31 mouse cellular contexts compared by ENCODE assay signal in genomic region chr14:47176226-47176625, GRCm38 (mm10).
"Had no signal": no experiment of that assay in that cellular context is flagged by ENCODE, and none has a peak within 500 bp of the region (broad histone marks: within the 10 kb centered on the region; RNA-seq: fewer than 3 reads in every experiment).

No protein-coding gene starts in this region.

- H3K27ac ChIP-seq: left cerebral cortex, adult 2 months; limb, embryonic 10.5 days; limb, embryonic 12.5 days; limb, embryonic 13.5 days; limb, embryonic 15.5 days; liver, embryonic 13.5 days; liver, embryonic 14.5 days; liver, embryonic 15.5 days; lung, embryonic 15.5 days; macrophage; midbrain, embryonic 10.5 days; midbrain, embryonic 12.5 days; midbrain, embryonic 13.5 days; midbrain, embryonic 15.5 days had no signal

- H3K9me3 ChIP-seq: limb, embryonic 10.5 days; limb, embryonic 12.5 days; limb, embryonic 13.5 days; limb, embryonic 15.5 days; liver, embryonic 13.5 days; liver, embryonic 15.5 days; lung, embryonic 15.5 days; megakaryocyte, embryonic 14.5 days; midbrain, embryonic 10.5 days; midbrain, embryonic 12.5 days; midbrain, embryonic 13.5 days; midbrain, embryonic 15.5 days had no signal

- H3K9ac ChIP-seq: limb, embryonic 12.5 days; limb, embryonic 13.5 days; limb, embryonic 15.5 days; liver, embryonic 13.5 days; liver, embryonic 14.5 days; liver, embryonic 15.5 days; liver, postnatal 0 days; lung, embryonic 14.5 days; lung, embryonic 15.5 days; midbrain, embryonic 12.5 days; midbrain, embryonic 13.5 days; midbrain, embryonic 15.5 days had no signal

- ATAC-seq: liver, postnatal 0 days; lung, postnatal 0 days; midbrain, embryonic 13.5 days; midbrain, embryonic 15.5 days; midbrain, embryonic 16.5 days had no signal

- H3K4me3 ChIP-seq: left cerebral cortex, adult 2 months; limb, embryonic 10.5 days; limb, embryonic 12.5 days; limb, embryonic 13.5 days; limb, embryonic 15.5 days; liver, embryonic 13.5 days; liver, embryonic 15.5 days; lung, embryonic 15.5 days; megakaryocyte, embryonic 14.5 days; midbrain, embryonic 10.5 days; midbrain, embryonic 12.5 days; midbrain, embryonic 13.5 days; midbrain, embryonic 15.5 days; myocyte had no signal

- H3K4me2 ChIP-seq: limb, embryonic 12.5 days; limb, embryonic 13.5 days; limb, embryonic 15.5 days; liver, embryonic 11.5 days; liver, embryonic 13.5 days; liver, embryonic 15.5 days; lung, embryonic 14.5 days; lung, embryonic 15.5 days; midbrain, embryonic 11.5 days; midbrain, embryonic 12.5 days; midbrain, embryonic 13.5 days; midbrain, embryonic 15.5 days had no signal

- H3K36me3 ChIP-seq: limb, embryonic 10.5 days; limb, embryonic 12.5 days; limb, embryonic 13.5 days; limb, embryonic 15.5 days; liver, embryonic 13.5 days; liver, embryonic 15.5 days; lung, embryonic 15.5 days; midbrain, embryonic 10.5 days; midbrain, embryonic 12.5 days; midbrain, embryonic 13.5 days; midbrain, embryonic 15.5 days had no signal

- DNase-seq: left cerebral cortex, postnatal 4 days; liver; liver, embryonic 13.5 days; liver, postnatal 0 days; lung, adult 18-20 months; lung, adult 2 months; lung, embryonic 14.5 days; lung, postnatal 10 days; lung, postnatal 14 days; lung, postnatal 36 days; lung, postnatal 4 days; midbrain, embryonic 14.5 days had no signal

- H3K4me1 ChIP-seq: midbrain, embryonic 10.5 days; midbrain, embryonic 12.5 days; midbrain, embryonic 15.5 days had no signal

- H3K27me3 ChIP-seq: limb, embryonic 12.5 days; limb, embryonic 13.5 days; limb, embryonic 15.5 days; liver, embryonic 13.5 days; liver, embryonic 15.5 days; lung, embryonic 15.5 days; midbrain, embryonic 12.5 days; midbrain, embryonic 13.5 days; midbrain, embryonic 15.5 days had no signal
